Mouse (Mus musculus) liver, postnatal 0 days (tissue): ENCODE results near the gene Rapgef4.
"Not testable (repeated sequence)": the region's sequence is repeated elsewhere in the genome, so short reads cannot be mapped to it uniquely, and the experiment has no call there.

Source experiments
- CTCF ChIP-seq: sonication (generic); IDR thresholded peaks from 2 replicates; pipeline ENCODE4 v1.5.1; 2016; ENCODE audit warnings: antibody characterized with exemption, low read depth
- EP300 ChIP-seq: IDR thresholded peaks from 2 replicates; pipeline ENCODE4 v1.6.1; 2016; ENCODE audit warnings: antibody characterized with exemption, low read depth, mild to moderate bottlenecking

DNA sequence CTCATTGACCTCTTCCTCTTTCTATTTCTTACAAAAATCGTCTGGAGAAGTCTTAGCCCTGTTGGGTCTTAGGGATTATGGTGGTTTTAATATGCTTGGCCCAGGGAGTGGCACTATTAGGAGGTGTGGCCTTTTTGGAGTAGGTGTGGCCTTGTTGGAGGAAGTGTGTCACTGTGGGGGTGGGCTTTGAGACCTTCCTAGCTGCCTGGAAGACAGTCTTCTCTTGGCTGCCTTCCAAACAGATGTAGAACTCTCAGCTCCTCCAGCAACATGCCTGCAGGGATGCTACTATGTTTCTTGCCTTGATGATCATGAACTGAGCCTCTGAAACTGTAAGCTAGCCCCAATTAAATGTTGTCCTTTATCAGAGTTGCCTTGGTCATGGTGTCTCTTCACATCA is 92.1 kb downstream of the Rapgef4 start:
- TF ChIP-seq CTCF, EP300: not testable (repeated sequence)
